Mouse (Mus musculus) forebrain, embryonic 11.5 days (tissue): ENCODE results near the gene Tmem216. TPM values are rescaled to one million over a fixed set of nuclear protein-coding genes. Genes with fewer than 3 reads are reported as not detected.

Source experiments
- ATAC-seq: fragments of 200-750 bp; cut with Nextera tagmentation; replicated peaks from 2 replicates; pipeline ENCODE4 v1.8.0; 2017; ENCODE audit warnings: moderate TSS enrichment; ENCODE audit not compliant: low FRiP score
- DNase-seq: peaks from one replicate; pipeline ENCODE4 v3.0.0-alpha.2; 2017; ENCODE audit warnings: low spot score
- H3K27ac ChIP-seq: fragments of 300-500 bp; sonication (generic); 2 replicates; pipeline ENCODE4 v1.5.1; 2014; ENCODE audit warnings: low read depth, low read length
- H3K27me3 ChIP-seq: fragments of 300-500 bp; sonication (generic); 2 replicates; pipeline ENCODE4 v1.6.1; 2014; ENCODE audit warnings: mild to moderate bottlenecking, low read length, mixed read lengths; ENCODE audit not compliant: control insufficient read depth, insufficient read depth
- H3K36me3 ChIP-seq: fragments of 300-500 bp; sonication (generic); 2 replicates; pipeline ENCODE4 v1.6.1; 2014; ENCODE audit warnings: mild to moderate bottlenecking, low read length, moderate library complexity, mixed read lengths; ENCODE audit not compliant: control insufficient read depth, insufficient read depth
- H3K4me1 ChIP-seq: fragments of 300-500 bp; sonication (generic); replicated peaks from 2 replicates; pipeline ENCODE4 v1.6.1; 2014; ENCODE audit warnings: low read length, mixed read lengths; ENCODE audit not compliant: control insufficient read depth, insufficient read depth
- H3K4me2 ChIP-seq: fragments of 300-500 bp; sonication (generic); 2 replicates; pipeline ENCODE4 v1.6.1; 2014; ENCODE audit warnings: low read depth, mild to moderate bottlenecking, low read length, moderate library complexity, mixed read lengths; ENCODE audit not compliant: severe bottlenecking
- H3K4me3 ChIP-seq: fragments of 300-500 bp; sonication (generic); 2 replicates; pipeline ENCODE4 v1.5.1; 2014; ENCODE audit warnings: low read depth, low read length
- H3K9ac ChIP-seq: fragments of 300-500 bp; sonication (generic); 2 replicates; pipeline ENCODE4 v1.6.1; 2014; ENCODE audit warnings: low read length
- H3K9me3 ChIP-seq: fragments of 300-500 bp; sonication (generic); 2 replicates; pipeline ENCODE4 v1.6.1; 2016; ENCODE audit warnings: low read length, mixed read lengths; ENCODE audit not compliant: control insufficient read depth
- WGBS: fragments of 180-500 bp; shearing (Covaris S2); extraction: QIAGEN DNeasy Blood & Tissue Kit; methylation state at CpG from one replicate; pipeline ENCODE4 v1.1.7; 2014; 5-methylcytosine and 5-hydroxymethylcytosine counted together
- polyA plus RNA-seq: library from polyadenylated mRNA; unstranded; fragments of >200 nt; fragmentation: Nextera tagmentation; extraction: Ambion mirVana; gene quantifications from 2 replicates; pipeline ENCODE4 v1.2.1, GENCODE M21; 2014

The Tmem216 gene
- polyA plus RNA-seq, 1 experiment from 2014 or later, result 61.4 TPM

GRCm38 (mm10) chr19:10496976-10497375, 59.1 kb downstream of the Tmem216 start:
- H3K27ac ChIP-seq, result no peak overlapping the region
- no peak overlapping the region for H3K4me3 ChIP-seq
- H3K36me3 ChIP-seq, result peaks cover 4% of the 10 kb centered on the region; the same call in 1 of the 2 replicates
- H3K9ac ChIP-seq, result no peak overlapping the region
- no peak for ATAC-seq
- H3K4me2 ChIP-seq, result no peak overlapping the region
- H3K27me3 ChIP-seq, result no peaks in the 10 kb centered on the region
- no peaks in the 10 kb centered on the region for H3K4me1 ChIP-seq
- 45% methylated on average over 2 of the region's 2 CpGs for WGBS
- DNase-seq, result peak; percentile 33
- H3K9me3 ChIP-seq, result no peaks in the 10 kb centered on the region

- no peak for ATAC-seq
- Histone ChIP-seq H3K36me3 (no peaks in the 10 kb centered on the region), H3K4me3 (no peak overlapping the region), H3K4me1 (no peaks in the 10 kb centered on the region), H3K9ac (no peak overlapping the region), H3K27me3 (no peaks in the 10 kb centered on the region), H3K9me3 (no peaks in the 10 kb centered on the region), H3K27ac (no peak overlapping the region), H3K4me2 (no peak overlapping the region)
- DNase-seq, result no peak
- 95% methylated on average over 1 of the region's 1 CpGs for WGBS
These were observed 60.4 kb downstream of the Tmem216 start for GRCm38 (mm10) chr19:10495670-10496069.

GRCm38 (mm10) chr19:10486264-10486738, 69.7 kb downstream of the Tmem216 start:
- H3K4me1 ChIP-seq, result peaks cover 4% of the 10 kb centered on the region; the same call in 1 of the 2 replicates
- ATAC-seq (peak; percentile 81), DNase-seq (peak; percentile 69)
- no peak overlapping the region for H3K4me2 ChIP-seq
- no peaks in the 10 kb centered on the region for H3K27me3 ChIP-seq
- WGBS, result 25% methylated on average over 9 of the region's 9 CpGs
- no peaks in the 10 kb centered on the region for H3K36me3 ChIP-seq
- no peaks in the 10 kb centered on the region for H3K9me3 ChIP-seq
- no peak overlapping the region for H3K4me3 ChIP-seq
- no peak overlapping the region for H3K9ac ChIP-seq
- H3K27ac ChIP-seq, result no peak overlapping the region

Other genes starting within 250 kb of the Tmem216 start
- 3.2 and 7.7 TPM in 2 replicates for gene Syt7, start 167.1 kb downstream of the Tmem216 start, polyA plus RNA-seq
- 0.33 and 0.71 TPM in 2 replicates for gene Lrrc10b, start 98.8 kb downstream of the Tmem216 start, polyA plus RNA-seq
- gene Ppp1r32, start 73.3 kb downstream of the Tmem216 start, polyA plus RNA-seq, result 0.41 and 0.64 TPM in 2 replicates
- gene Cpsf7, start 31.0 kb downstream of the Tmem216 start, polyA plus RNA-seq, result 78.4 and 82.1 TPM in 2 replicates
- gene Sdhaf2, start 30.1 kb downstream of the Tmem216 start, polyA plus RNA-seq, result 57.1 and 60.9 TPM in 2 replicates
- 16.6 and 18.3 TPM in 2 replicates for gene Cyb561a3, start 20.9 kb upstream of the Tmem216 start, polyA plus RNA-seq
- 60.2 and 65.8 TPM in 2 replicates for gene Tmem138, start 21.1 kb upstream of the Tmem216 start, polyA plus RNA-seq
- gene Ddb1, start 49.1 kb upstream of the Tmem216 start, polyA plus RNA-seq, result 392 and 442 TPM in 2 replicates
- gene Tkfc, start 49.4 kb upstream of the Tmem216 start, polyA plus RNA-seq, result 26.1 and 29.7 TPM in 2 replicates
- 0.47 and 0.49 TPM in 2 replicates for gene Vwce, start 78.0 kb upstream of the Tmem216 start, polyA plus RNA-seq
- gene Pga5, start 121.8 kb upstream of the Tmem216 start, polyA plus RNA-seq, result not detected in 2 replicates
- gene Vps37c, start 132.5 kb upstream of the Tmem216 start, polyA plus RNA-seq, result 32.1 and 33.4 TPM in 2 replicates
- 0.05 TPM in 1 of 2 replicates, not detected in the other for gene Cd5, start 182.8 kb upstream of the Tmem216 start, polyA plus RNA-seq